Mouse (Mus musculus): ENCODE measurements around the gene Ilf2. TPM values are rescaled to one million over a fixed set of nuclear protein-coding genes. Genes with fewer than 3 reads are reported as not detected.

Gene Ilf2
- polyA plus RNA-seq, 1 experiment from 2014 or later = 236 TPM

GRCm38 (mm10) chr3:90537141-90537904 lies 61.4 kb downstream of the Ilf2 start, which contains the start of gene S100a16:
Gene S100a16, plus strand, starts transcription at chr3:90537254.
- peak within 1 kb of the TSS; percentile 91 for H3K27ac ChIP-seq
- 28% methylated on average over 10 of the region's 10 CpGs for WGBS
- ATAC-seq (replicated peaks; ENCODE audit: low FRiP score) = peak; percentile 94
- H3K4me2 ChIP-seq = peak within 1 kb of the TSS; percentile 47
- H3K36me3 ChIP-seq = no peaks in the 10 kb centered on the region
- peak within 1 kb of the TSS; percentile 29 for H3K9ac ChIP-seq
- H3K27me3 ChIP-seq = no peaks in the 10 kb centered on the region
- no peaks in the 10 kb centered on the region for H3K9me3 ChIP-seq (replicated peaks)
- peaks cover 45% of the 10 kb centered on the region for H3K4me1 ChIP-seq
- peak within 1 kb of the TSS; percentile 32 for H3K4me3 ChIP-seq (replicated peaks)

- Histone ChIP-seq H3K4me2 (peak overlapping the region; percentile 47), H3K36me3 (no peaks in the 10 kb centered on the region), H3K4me1 (peaks cover 47% of the 10 kb centered on the region), H3K9ac (peak overlapping the region; percentile 29), H3K4me3 (replicated peaks) (peak overlapping the region; percentile 32), H3K9me3 (replicated peaks) (no peaks in the 10 kb centered on the region), H3K27ac (peak overlapping the region; percentile 91), H3K27me3 (no peaks in the 10 kb centered on the region)
- no peak for ATAC-seq (replicated peaks; ENCODE audit: low FRiP score)
- 63% methylated on average over 5 of the region's 5 CpGs for WGBS
Observed at GRCm38 (mm10) chr3:90537905-90538296, 62.0 kb downstream of the Ilf2 start.

Other genes with a start within 250 kb of the Ilf2 start
- gene Jtb, start 244.5 kb upstream of the Ilf2 start, polyA plus RNA-seq (2015; fragmentation: Nextera tagmentation; extraction: Ambion mirVana) = 96.9 and 105 TPM in 2 replicates
- 3.7 and 6.9 TPM in 2 replicates for gene Creb3l4, start 232.6 kb upstream of the Ilf2 start, polyA plus RNA-seq (2015; fragmentation: Nextera tagmentation; extraction: Ambion mirVana)
- 101 and 104 TPM in 2 replicates for gene Slc39a1, start 228.0 kb upstream of the Ilf2 start, polyA plus RNA-seq (2015; fragmentation: Nextera tagmentation; extraction: Ambion mirVana)
- 26.1 and 26.7 TPM in 2 replicates for gene Crtc2, start 222.0 kb upstream of the Ilf2 start, polyA plus RNA-seq (2015; fragmentation: Nextera tagmentation; extraction: Ambion mirVana)
- 3.9 and 4.1 TPM in 2 replicates for gene Dennd4b, start 210.9 kb upstream of the Ilf2 start, polyA plus RNA-seq (2015; fragmentation: Nextera tagmentation; extraction: Ambion mirVana)
- 12.8 and 16.2 TPM in 2 replicates for gene Gatad2b, start 182.9 kb upstream of the Ilf2 start, polyA plus RNA-seq (2015; fragmentation: Nextera tagmentation; extraction: Ambion mirVana)
- 15.4 and 17.3 TPM in 2 replicates for gene Slc27a3, start 86.2 kb upstream of the Ilf2 start, polyA plus RNA-seq (2015; fragmentation: Nextera tagmentation; extraction: Ambion mirVana)
- gene Ints3, start 42.5 kb upstream of the Ilf2 start, polyA plus RNA-seq (2015; fragmentation: Nextera tagmentation; extraction: Ambion mirVana) = 32.9 and 38.1 TPM in 2 replicates
- 13.6 and 16.2 TPM in 2 replicates for gene Npr1, start 10.3 kb upstream of the Ilf2 start, polyA plus RNA-seq (2015; fragmentation: Nextera tagmentation; extraction: Ambion mirVana)
- 69.9 and 70.6 TPM in 2 replicates for gene Snapin, start 14.9 kb downstream of the Ilf2 start, polyA plus RNA-seq (2015; fragmentation: Nextera tagmentation; extraction: Ambion mirVana)
- 149 and 152 TPM in 2 replicates for gene Chtop, start 33.4 kb downstream of the Ilf2 start, polyA plus RNA-seq (2015; fragmentation: Nextera tagmentation; extraction: Ambion mirVana)
- gene S100a1, start 38.3 kb downstream of the Ilf2 start, polyA plus RNA-seq (2015; fragmentation: Nextera tagmentation; extraction: Ambion mirVana) = 79.4 and 87.1 TPM in 2 replicates
- gene S100a13, start 38.3 kb downstream of the Ilf2 start, polyA plus RNA-seq (2015; fragmentation: Nextera tagmentation; extraction: Ambion mirVana) = 39.8 and 40.5 TPM in 2 replicates
- gene S100a14, start 50.7 kb downstream of the Ilf2 start, polyA plus RNA-seq (2015; fragmentation: Nextera tagmentation; extraction: Ambion mirVana) = 3.8 and 6.6 TPM in 2 replicates
- 190 and 192 TPM in 2 replicates for gene S100a16, start 61.1 kb downstream of the Ilf2 start, polyA plus RNA-seq (2015; fragmentation: Nextera tagmentation; extraction: Ambion mirVana)
- not detected in 2 replicates for gene S100a3, start 84.5 kb downstream of the Ilf2 start, polyA plus RNA-seq (2015; fragmentation: Nextera tagmentation; extraction: Ambion mirVana)
- not detected in 2 replicates for gene S100a2, start 114.1 kb downstream of the Ilf2 start, polyA plus RNA-seq (2015; fragmentation: Nextera tagmentation; extraction: Ambion mirVana)
- gene Gm42674, start 125.8 kb downstream of the Ilf2 start, polyA plus RNA-seq (2015; fragmentation: Nextera tagmentation; extraction: Ambion mirVana) = not detected in 2 replicates
- 4.2 and 6.4 TPM in 2 replicates for gene S100a4, start 127.6 kb downstream of the Ilf2 start, polyA plus RNA-seq (2015; fragmentation: Nextera tagmentation; extraction: Ambion mirVana)
- 0.46 TPM in 1 of 2 replicates, not detected in the other for gene S100a5, start 132.4 kb downstream of the Ilf2 start, polyA plus RNA-seq (2015; fragmentation: Nextera tagmentation; extraction: Ambion mirVana)
- gene S100a6, start 136.8 kb downstream of the Ilf2 start, polyA plus RNA-seq (2015; fragmentation: Nextera tagmentation; extraction: Ambion mirVana) = 168 and 169 TPM in 2 replicates
- 0.16 and 0.17 TPM in 2 replicates for gene S100a7a, start 177.9 kb downstream of the Ilf2 start, polyA plus RNA-seq (2015; fragmentation: Nextera tagmentation; extraction: Ambion mirVana)
- 34.3 and 50.5 TPM in 2 replicates for gene S100a8, start 192.9 kb downstream of the Ilf2 start, polyA plus RNA-seq (2015; fragmentation: Nextera tagmentation; extraction: Ambion mirVana)
- 19.3 and 31.5 TPM in 2 replicates for gene S100a9, start 219.6 kb downstream of the Ilf2 start, polyA plus RNA-seq (2015; fragmentation: Nextera tagmentation; extraction: Ambion mirVana)

Data from kidney, embryonic 15.5 days (tissue).